Mouse (Mus musculus) right cerebral cortex, postnatal 14 days (tissue): ENCODE data around the gene Hlcs.

Source experiments
- DNase-seq: peaks from one replicate; pipeline ENCODE4 v3.0.0; 2022

Gene Hlcs

GRCm38 (mm10) chr16:94195913-94196312 lies 117.5 kb downstream of the Hlcs start:
- DNase-seq: no peak

GRCm38 (mm10) chr16:94191379-94192315 lies 121.7 kb downstream of the Hlcs start:
- no peak for DNase-seq

GRCm38 (mm10) chr16:94190256-94190655 lies 123.1 kb downstream of the Hlcs start:
- no peak for DNase-seq

GRCm38 (mm10) chr16:94186526-94186925 lies 126.8 kb downstream of the Hlcs start:
- no peak for DNase-seq

- DNase-seq: no peak
Observed at GRCm38 (mm10) chr16:94185430-94185829, 127.9 kb downstream of the Hlcs start.

GRCm38 (mm10) chr16:94180122-94180870 lies 133.1 kb downstream of the Hlcs start:
- DNase-seq: no peak

- no peak for DNase-seq
Observed at GRCm38 (mm10) chr16:94179341-94180121, 133.8 kb downstream of the Hlcs start.

GRCm38 (mm10) chr16:94178441-94179220 lies 134.7 kb downstream of the Hlcs start:
- DNase-seq: no peak

- DNase-seq: no peak
Observed at GRCm38 (mm10) chr16:94176997-94177857, 136.1 kb downstream of the Hlcs start.

GRCm38 (mm10) chr16:94175366-94175986 lies 137.9 kb downstream of the Hlcs start:
- DNase-seq: no peak

GRCm38 (mm10) chr16:94173361-94173760 lies 140.0 kb downstream of the Hlcs start:
- DNase-seq: no peak

- DNase-seq: no peak
Observed at GRCm38 (mm10) chr16:94170218-94170617, 143.2 kb downstream of the Hlcs start.

GRCm38 (mm10) chr16:94168655-94169545 lies 144.5 kb downstream of the Hlcs start:
- no peak for DNase-seq

GRCm38 (mm10) chr16:94164978-94165377 lies 148.4 kb downstream of the Hlcs start:
- no peak for DNase-seq

GRCm38 (mm10) chr16:94164236-94164635 lies 149.1 kb downstream of the Hlcs start:
- no peak for DNase-seq

- DNase-seq: no peak
Observed at GRCm38 (mm10) chr16:94163051-94163450, 150.3 kb downstream of the Hlcs start.

GRCm38 (mm10) chr16:94162000-94162399 lies 151.4 kb downstream of the Hlcs start:
- no peak for DNase-seq

- no peak for DNase-seq
Observed at GRCm38 (mm10) chr16:94157819-94158218, 155.6 kb downstream of the Hlcs start.

GRCm38 (mm10) chr16:94155041-94155653 lies 158.2 kb downstream of the Hlcs start:
- no peak for DNase-seq
